Mouse (Mus musculus): ENCODE data around the gene March2. TPM values are rescaled to one million over a fixed set of nuclear protein-coding genes. Genes with fewer than 3 reads are reported as not detected.

Gene March2
- polyA plus RNA-seq, 1 experiment from 2014 or later: 39.4 TPM

DNA sequence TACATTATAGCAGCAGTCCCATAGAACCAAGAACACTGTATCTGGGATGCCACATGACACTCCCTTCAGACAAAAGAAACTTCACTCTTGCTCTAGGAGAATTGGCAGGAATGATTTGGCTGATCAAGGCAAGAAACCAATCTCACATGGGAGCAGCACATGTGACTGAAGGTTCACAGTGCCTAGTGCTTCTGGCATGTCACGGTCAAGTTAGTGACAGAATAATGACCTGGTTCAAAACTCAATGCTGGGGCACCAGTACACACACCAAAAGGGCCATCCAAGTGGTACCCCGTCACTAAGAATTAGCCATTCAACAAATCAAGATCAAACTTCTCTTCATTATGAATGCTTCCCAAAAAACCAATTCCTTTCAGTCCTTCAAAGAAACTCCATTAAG lies 42.4 kb downstream of the March2 start:
- no peak for ATAC-seq (ENCODE audit: insufficient number of reproducible peaks, insufficient read depth, low FRiP score, low TSS enrichment, low read depth)
- peaks cover 22% of the 10 kb centered on the region for H3K4me1 ChIP-seq (replicated peaks)
- WGBS: 97% methylated on average over 2 of the region's 2 CpGs
- H3K4me2 ChIP-seq: no peak overlapping the region
- no peak overlapping the region for H3K27ac ChIP-seq
- H3K36me3 ChIP-seq: peaks cover 42% of the 10 kb centered on the region
- H3K9ac ChIP-seq (replicated peaks): no peak overlapping the region
- no peak overlapping the region for H3K4me3 ChIP-seq (replicated peaks)
- H3K9me3 ChIP-seq: no peaks in the 10 kb centered on the region
- no peaks in the 10 kb centered on the region for H3K27me3 ChIP-seq

DNA sequence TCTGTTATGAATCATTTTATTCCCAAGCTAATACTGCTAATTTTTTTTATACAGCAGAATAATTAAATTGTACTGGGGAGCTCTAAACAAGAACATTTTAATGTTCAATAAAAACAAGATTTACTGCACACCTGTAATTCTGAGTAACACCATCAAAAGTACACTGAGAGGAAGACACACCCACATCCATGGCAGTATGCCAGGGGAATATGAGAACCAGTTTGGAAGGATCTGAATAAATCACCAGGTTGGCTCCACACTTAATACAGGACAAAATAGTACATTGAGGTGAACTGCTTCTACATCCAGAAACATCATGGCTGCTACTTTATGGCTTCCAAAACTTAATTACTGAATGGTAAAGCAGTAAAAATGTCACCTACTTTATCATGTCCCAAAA lies 43.0 kb downstream of the March2 start:
- peaks cover 16% of the 10 kb centered on the region for H3K4me1 ChIP-seq (replicated peaks)
- H3K27me3 ChIP-seq: no peaks in the 10 kb centered on the region
- no peak overlapping the region for H3K9ac ChIP-seq (replicated peaks)
- H3K27ac ChIP-seq: no peak overlapping the region
- no peak overlapping the region for H3K4me3 ChIP-seq (replicated peaks)
- no peak for ATAC-seq (ENCODE audit: insufficient number of reproducible peaks, insufficient read depth, low FRiP score, low TSS enrichment, low read depth)
- H3K36me3 ChIP-seq: peaks cover 42% of the 10 kb centered on the region
- no peak overlapping the region for H3K4me2 ChIP-seq
- H3K9me3 ChIP-seq: no peaks in the 10 kb centered on the region

DNA sequence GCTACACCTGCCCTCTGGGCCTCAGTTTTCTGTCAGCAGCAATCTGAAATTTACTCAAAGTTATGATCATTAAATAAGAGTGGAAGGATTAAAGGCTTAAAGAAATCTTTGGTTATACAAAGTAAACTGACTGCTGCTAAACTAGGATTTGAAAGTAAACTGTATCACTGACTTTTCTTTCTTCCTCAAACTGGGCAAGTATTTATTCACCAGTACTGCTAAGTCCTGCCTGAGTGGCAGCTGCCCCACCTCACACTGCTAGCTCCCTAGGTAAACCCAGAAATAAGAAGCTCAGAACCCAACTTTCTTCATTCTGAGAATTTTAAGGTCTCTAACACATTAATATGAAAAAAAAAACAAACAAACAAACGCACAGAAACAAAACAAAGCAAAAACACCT lies 44.6 kb downstream of the March2 start:
- 76% methylated on average over 1 of the region's 1 CpGs for WGBS
- Histone ChIP-seq H3K36me3 (peaks cover 47% of the 10 kb centered on the region), H3K27ac (no peak overlapping the region), H3K4me3 (replicated peaks) (no peak overlapping the region), H3K9ac (replicated peaks) (no peak overlapping the region), H3K9me3 (no peaks in the 10 kb centered on the region), H3K4me2 (no peak overlapping the region), H3K4me1 (replicated peaks) (peaks cover 11% of the 10 kb centered on the region), H3K27me3 (no peaks in the 10 kb centered on the region)
- no peak for ATAC-seq (ENCODE audit: insufficient number of reproducible peaks, insufficient read depth, low FRiP score, low TSS enrichment, low read depth)

DNA sequence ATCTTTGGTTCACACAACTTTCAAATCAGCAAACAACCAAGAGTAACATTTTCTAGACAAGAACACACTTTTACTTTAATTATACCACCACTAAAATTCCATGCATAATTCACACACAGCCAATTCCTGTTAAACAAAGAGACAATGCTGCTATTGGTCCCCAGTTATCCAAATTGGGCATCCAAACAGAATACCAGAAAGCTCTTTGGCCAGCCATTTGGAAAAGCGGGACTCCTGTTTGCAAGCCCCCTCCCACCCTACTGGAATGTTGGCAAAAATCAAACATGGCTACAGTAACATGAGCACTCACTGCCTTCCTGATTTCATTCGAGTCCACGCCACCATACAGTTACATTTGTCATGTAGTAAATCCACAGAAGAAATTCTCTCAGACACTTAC lies 48.8 kb downstream of the March2 start:
- Histone ChIP-seq H3K4me1 (replicated peaks) (no peaks in the 10 kb centered on the region), H3K9me3 (no peaks in the 10 kb centered on the region), H3K4me2 (no peak overlapping the region), H3K36me3 (peaks cover 54% of the 10 kb centered on the region), H3K4me3 (replicated peaks) (no peak overlapping the region), H3K27me3 (no peaks in the 10 kb centered on the region), H3K9ac (replicated peaks) (no peak overlapping the region), H3K27ac (no peak overlapping the region)
- no peak for ATAC-seq (ENCODE audit: insufficient number of reproducible peaks, insufficient read depth, low FRiP score, low TSS enrichment, low read depth)
- WGBS: 89% methylated on average over 3 of the region's 3 CpGs

DNA sequence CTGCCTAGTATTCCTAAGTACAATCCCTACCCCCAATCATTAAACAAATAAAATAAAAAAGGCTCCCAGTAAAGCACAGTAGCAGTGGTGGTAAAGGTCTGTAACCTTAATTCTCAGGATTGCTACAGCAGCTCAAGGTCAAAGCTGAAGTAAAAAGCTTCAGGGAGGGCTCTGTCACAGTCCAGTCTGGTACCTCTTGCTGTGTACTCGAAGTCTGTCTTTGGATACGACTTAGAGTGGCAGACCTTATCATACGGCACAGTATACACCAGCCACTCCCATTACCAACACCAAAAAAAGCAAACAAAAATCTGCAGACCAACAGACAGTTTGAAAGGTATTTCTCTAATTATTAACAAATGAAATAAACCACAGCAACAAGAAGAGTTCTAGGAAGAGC lies 51.7 kb downstream of the March2 start:
- H3K4me1 ChIP-seq (replicated peaks): no peaks in the 10 kb centered on the region
- no peaks in the 10 kb centered on the region for H3K9me3 ChIP-seq
- no peak overlapping the region for H3K4me2 ChIP-seq
- no peak overlapping the region for H3K27ac ChIP-seq
- H3K36me3 ChIP-seq: peaks cover 64% of the 10 kb centered on the region
- no peak for ATAC-seq (ENCODE audit: insufficient number of reproducible peaks, insufficient read depth, low FRiP score, low TSS enrichment, low read depth)
- no peak overlapping the region for H3K4me3 ChIP-seq (replicated peaks)
- H3K27me3 ChIP-seq: no peaks in the 10 kb centered on the region
- 95% methylated on average over 3 of the region's 3 CpGs for WGBS
- H3K9ac ChIP-seq (replicated peaks): no peak overlapping the region

DNA sequence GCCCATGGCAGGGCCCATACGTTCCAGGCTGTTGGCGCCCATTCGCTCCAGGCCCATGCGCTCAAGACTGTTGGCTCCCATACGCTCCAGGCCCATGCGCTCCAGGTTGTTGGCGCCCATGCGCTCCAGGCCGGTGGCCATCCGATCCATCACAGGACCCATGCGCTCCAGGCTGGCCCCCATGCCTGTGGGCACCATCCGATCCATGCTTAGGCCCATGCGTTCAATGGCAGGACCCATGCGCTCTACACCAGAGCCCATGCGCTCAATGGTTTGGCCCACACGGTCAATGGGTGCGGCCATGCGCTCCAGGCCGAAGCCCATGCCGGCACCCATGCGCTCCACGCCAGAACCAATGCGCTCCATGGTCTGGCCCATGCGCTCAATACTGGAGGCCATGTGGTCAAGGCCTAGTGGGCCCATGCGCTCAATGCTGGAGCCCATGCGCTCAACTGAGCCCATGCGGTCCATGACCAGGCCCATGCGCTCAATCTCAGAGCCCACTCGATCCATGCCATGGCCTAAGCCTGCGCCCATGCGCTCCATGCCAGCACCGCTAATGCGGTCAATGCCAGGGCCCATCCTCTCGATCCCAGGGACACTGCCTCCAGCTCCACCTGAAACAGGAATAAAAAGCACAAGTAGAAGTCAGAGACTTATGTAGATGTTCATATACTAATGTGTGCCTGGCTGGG lies 68.5 kb downstream of the March2 start:
- Histone ChIP-seq H3K27ac (no peak overlapping the region), H3K9ac (replicated peaks) (no peak overlapping the region), H3K9me3 (no peaks in the 10 kb centered on the region), H3K27me3 (no peaks in the 10 kb centered on the region), H3K4me3 (replicated peaks) (no peak overlapping the region), H3K4me2 (no peak overlapping the region), H3K36me3 (peaks cover 98% of the 10 kb centered on the region), H3K4me1 (replicated peaks) (no peaks in the 10 kb centered on the region)
- ATAC-seq (ENCODE audit: insufficient number of reproducible peaks, insufficient read depth, low FRiP score, low TSS enrichment, low read depth): peak; percentile 50; the same call in 1 of the 2 replicates
- WGBS: 97% methylated on average over 34 of the region's 34 CpGs

DNA sequence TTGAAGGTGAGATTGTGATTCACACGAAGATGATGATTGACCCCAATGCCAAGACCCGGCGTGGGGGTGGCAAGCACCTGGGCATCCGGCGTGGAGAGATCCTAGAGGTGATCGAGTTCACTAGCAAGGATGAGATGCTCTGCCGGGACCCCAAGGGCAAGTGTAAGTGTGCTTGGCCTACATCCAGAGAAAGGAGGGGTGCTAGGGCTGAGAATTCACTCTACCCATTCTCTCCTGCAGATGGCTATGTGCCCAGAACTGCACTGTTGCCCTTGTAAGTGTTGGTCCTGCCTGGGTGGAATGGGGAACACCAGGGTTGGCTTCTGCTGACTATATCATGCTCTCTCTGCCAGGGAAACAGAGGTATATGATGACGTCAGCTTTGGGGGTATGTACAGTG lies 73.4 kb downstream of the March2 start:
- Histone ChIP-seq H3K4me1 (replicated peaks) (no peaks in the 10 kb centered on the region), H3K9ac (replicated peaks) (no peak overlapping the region), H3K9me3 (no peaks in the 10 kb centered on the region), H3K4me3 (replicated peaks) (no peak overlapping the region), H3K36me3 (peaks cover 89% of the 10 kb centered on the region), H3K27me3 (no peaks in the 10 kb centered on the region), H3K4me2 (no peak overlapping the region), H3K27ac (no peak overlapping the region)
- 97% methylated on average over 8 of the region's 8 CpGs for WGBS
- no peak for ATAC-seq (ENCODE audit: insufficient number of reproducible peaks, insufficient read depth, low FRiP score, low TSS enrichment, low read depth)

- H3K36me3 ChIP-seq: peaks cover 81% of the 10 kb centered on the region
- H3K4me2 ChIP-seq: no peak overlapping the region
- no peaks in the 10 kb centered on the region for H3K9me3 ChIP-seq
- no peak overlapping the region for H3K4me3 ChIP-seq (replicated peaks)
- H3K27ac ChIP-seq: no peak overlapping the region
- WGBS: 94% methylated on average over 4 of the region's 4 CpGs
- no peak for ATAC-seq (ENCODE audit: insufficient number of reproducible peaks, insufficient read depth, low FRiP score, low TSS enrichment, low read depth)
- no peak overlapping the region for H3K9ac ChIP-seq (replicated peaks)
- no peaks in the 10 kb centered on the region for H3K4me1 ChIP-seq (replicated peaks)
- no peaks in the 10 kb centered on the region for H3K27me3 ChIP-seq
These were observed 74.4 kb downstream of the March2 start for GRCm38 (mm10) chr17:33644068-33644467.

DNA sequence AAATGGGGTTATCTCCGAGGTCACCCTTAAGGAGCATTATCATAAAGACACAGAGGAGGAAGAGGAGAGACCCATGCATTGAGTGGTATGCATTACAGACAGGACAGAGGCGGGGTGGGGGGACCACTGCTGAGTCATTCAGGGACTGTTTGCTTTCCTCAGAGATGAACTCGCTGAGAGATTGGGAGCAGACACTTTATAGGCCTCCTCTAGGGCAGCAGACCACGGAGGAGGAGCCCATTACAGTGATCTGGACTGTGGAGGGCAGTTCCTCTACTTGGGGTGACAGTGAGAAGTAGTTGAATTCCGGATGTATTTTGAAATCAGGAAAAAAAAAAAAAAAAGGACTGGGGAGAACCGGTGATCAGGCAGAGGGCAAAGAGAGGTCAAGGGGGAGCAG lies 78.7 kb downstream of the March2 start:
- no peak overlapping the region for H3K4me2 ChIP-seq
- WGBS: 65% methylated on average over 6 of the region's 6 CpGs
- no peak overlapping the region for H3K9ac ChIP-seq (replicated peaks)
- peaks cover 63% of the 10 kb centered on the region for H3K36me3 ChIP-seq
- H3K27me3 ChIP-seq: no peaks in the 10 kb centered on the region
- H3K9me3 ChIP-seq: no peaks in the 10 kb centered on the region
- no peak for ATAC-seq (ENCODE audit: insufficient number of reproducible peaks, insufficient read depth, low FRiP score, low TSS enrichment, low read depth)
- no peak overlapping the region for H3K27ac ChIP-seq
- no peaks in the 10 kb centered on the region for H3K4me1 ChIP-seq (replicated peaks)
- H3K4me3 ChIP-seq (replicated peaks): no peak overlapping the region

GRCm38 (mm10) chr17:33637516-33638276 lies 80.8 kb downstream of the March2 start, which contains the start of gene Pram1:
Pram1 (plus strand) TSS chr17:33638056.
- Histone ChIP-seq H3K9ac (replicated peaks) (no peak within 1 kb of the TSS), H3K4me2 (no peak within 1 kb of the TSS), H3K9me3 (no peaks in the 10 kb centered on the region), H3K4me1 (replicated peaks) (no peaks in the 10 kb centered on the region), H3K27ac (no peak within 1 kb of the TSS), H3K27me3 (no peaks in the 10 kb centered on the region), H3K4me3 (replicated peaks) (no peak within 1 kb of the TSS), H3K36me3 (peaks cover 55% of the 10 kb centered on the region; the same call in 1 of the 2 replicates)
- WGBS: 83% methylated on average over 4 of the region's 4 CpGs
- no peak for ATAC-seq (ENCODE audit: insufficient number of reproducible peaks, insufficient read depth, low FRiP score, low TSS enrichment, low read depth)

DNA sequence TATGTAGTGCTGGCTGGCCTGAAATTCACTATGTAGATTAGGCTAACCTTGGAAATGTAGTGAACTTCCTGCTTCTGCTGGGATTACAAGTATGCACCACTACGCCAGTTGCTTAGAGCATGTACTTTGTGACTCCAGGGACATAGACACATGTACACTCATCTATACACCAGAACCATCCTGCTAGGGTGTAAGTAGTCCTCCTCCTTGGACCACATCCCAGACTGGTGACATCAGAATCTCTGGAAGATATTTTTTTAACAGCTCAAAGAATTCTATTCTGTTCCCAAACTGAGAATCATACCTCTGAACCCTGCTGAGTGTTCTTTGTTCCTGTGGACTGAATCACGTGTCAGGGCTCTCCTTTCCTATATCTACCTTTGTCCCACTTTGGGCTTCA lies 81.4 kb downstream of the March2 start:
- no peak overlapping the region for H3K4me2 ChIP-seq
- H3K36me3 ChIP-seq: peaks cover 55% of the 10 kb centered on the region

More for the DNA sequence above, 81.4 kb downstream of the March2 start:
- Histone ChIP-seq H3K4me3 (replicated peaks) (no peak overlapping the region), H3K9ac (replicated peaks) (no peak overlapping the region), H3K4me1 (replicated peaks) (no peaks in the 10 kb centered on the region), H3K9me3 (no peaks in the 10 kb centered on the region), H3K27ac (no peak overlapping the region), H3K27me3 (no peaks in the 10 kb centered on the region)
- 91% methylated on average over 2 of the region's 2 CpGs for WGBS
- no peak for ATAC-seq (ENCODE audit: insufficient number of reproducible peaks, insufficient read depth, low FRiP score, low TSS enrichment, low read depth)

All from limb, embryonic 12.5 days (tissue).